Comparison of ENCODE assay signal across 21 mouse cellular contexts in genomic region chr8:122010638-122011037, GRCm38 (mm10).
DNase-seq lines count a peak whose midpoint lies in the region; ATAC-seq and TF ChIP-seq lines count a peak whose summit lies in the region.
"Had no signal": no experiment of that assay in that cellular context is flagged by ENCODE, and none has a peak within 500 bp of the region (broad histone marks: within the 10 kb centered on the region; RNA-seq: fewer than 3 reads in every experiment).

No protein-coding gene starts in this region.

- H3K4me2 ChIP-seq in limb, embryonic 12.5 days = no peak overlapping the region
- H3K4me2 ChIP-seq: forebrain, embryonic 15.5 days; heart, embryonic 15.5 days; hindbrain, embryonic 13.5 days had no signal

- peaks cover 57% of the 10 kb centered on the region for H3K36me3 ChIP-seq in heart, embryonic 10.5 days
- H3K36me3 ChIP-seq in limb, embryonic 12.5 days = peaks cover 75% of the 10 kb centered on the region
- peaks cover 82% of the 10 kb centered on the region for H3K36me3 ChIP-seq in limb, embryonic 10.5 days
- H3K36me3 ChIP-seq in C2C12 (ENCODE audit: control insufficient read depth, insufficient read depth) = peaks cover 23% of the 10 kb centered on the region

- WGBS in heart, embryonic 10.5 days = 68% methylated on average over 5 of the region's 5 CpGs
- WGBS in limb, embryonic 12.5 days = 88% methylated on average over 5 of the region's 5 CpGs
- 91% methylated on average over 5 of the region's 5 CpGs for WGBS in limb, embryonic 10.5 days

- no peaks in the 10 kb centered on the region for H3K27me3 ChIP-seq in heart, embryonic 10.5 days (ENCODE audit: insufficient read depth, poor library complexity, severe bottlenecking)
- H3K27me3 ChIP-seq in limb, embryonic 12.5 days = no peaks in the 10 kb centered on the region
- H3K27me3 ChIP-seq in limb, embryonic 10.5 days (ENCODE audit: low read depth, poor library complexity, severe bottlenecking) = no peaks in the 10 kb centered on the region
- no peaks in the 10 kb centered on the region for H3K27me3 ChIP-seq in C2C12 (ENCODE audit: control insufficient read depth, insufficient read depth, insufficient read length)
- H3K27me3 ChIP-seq: forebrain, embryonic 15.5 days; heart, embryonic 15.5 days; hindbrain, embryonic 13.5 days had no signal

- no peaks in the 10 kb centered on the region for H3K79me3 ChIP-seq in C2C12 (ENCODE audit: low read depth)

- peaks cover 64% of the 10 kb centered on the region for H3K4me1 ChIP-seq in heart, embryonic 10.5 days
- H3K4me1 ChIP-seq in limb, embryonic 12.5 days (replicated peaks) = peaks cover 11% of the 10 kb centered on the region; the same call in 1 of the 2 replicates
- H3K4me1 ChIP-seq in limb, embryonic 10.5 days = peaks cover 6% of the 10 kb centered on the region
- H3K4me1 ChIP-seq in embryonic fibroblast, embryonic 13.5 days (ENCODE audit: control insufficient read depth, insufficient read depth, low read length) = peaks cover 13% of the 10 kb centered on the region

- peak overlapping the region; percentile 63 for H3K27ac ChIP-seq in heart, embryonic 10.5 days
- H3K27ac ChIP-seq in limb, embryonic 12.5 days = no peak overlapping the region
- H3K27ac ChIP-seq in limb, embryonic 10.5 days = no peak overlapping the region
- H3K27ac ChIP-seq in embryonic fibroblast, embryonic 13.5 days (ENCODE audit: insufficient read depth, low read length) = 0 out of 2 replicates have a peak overlapping the region, but pooled peaks have one; percentile 12
- H3K27ac ChIP-seq: embryonic facial prominence, embryonic 10.5 days; forebrain, embryonic 15.5 days; heart, adult 2 months; heart, embryonic 15.5 days; hindbrain, embryonic 13.5 days; hindbrain, postnatal 0 days had no signal

- TF ChIP-seq POLR2A in embryonic fibroblast, embryonic 13.5 days (IDR thresholded peaks at IDR 0.05; ENCODE audit: low read depth, low read length) = no peak

- no peak for ATAC-seq in limb, embryonic 12.5 days (ENCODE audit: insufficient number of reproducible peaks, insufficient read depth, low FRiP score, low TSS enrichment, low read depth)
- ATAC-seq: activated CD4-positive, CD25-positive, alpha-beta regulatory T cell, adult 4 months; forebrain, embryonic 15.5 days; hindbrain, postnatal 0 days had no signal

- TF ChIP-seq CTCF in C2C12 (IDR thresholded peaks at IDR 0.05; ENCODE audit: control insufficient read depth, insufficient read depth, insufficient read length) = no peak
- no peak for TF ChIP-seq CTCF in embryonic fibroblast, embryonic 13.5 days (IDR thresholded peaks at IDR 0.05; ENCODE audit: borderline replicate concordance, insufficient read depth, low read length)

- no peak overlapping the region for H3K4me3 ChIP-seq in heart, embryonic 10.5 days
- no peak overlapping the region for H3K4me3 ChIP-seq in limb, embryonic 12.5 days (replicated peaks)
- no peak overlapping the region for H3K4me3 ChIP-seq in limb, embryonic 10.5 days
- H3K4me3 ChIP-seq in C2C12 (ENCODE audit: insufficient read depth, poor library complexity, severe bottlenecking) = no peak overlapping the region
- H3K4me3 ChIP-seq in embryonic fibroblast, embryonic 13.5 days (ENCODE audit: insufficient read depth, low read length) = no peak overlapping the region
- H3K4me3 ChIP-seq: embryonic facial prominence, embryonic 10.5 days; erythroblast, embryonic 14.5 days; forebrain, embryonic 15.5 days; heart, adult 2 months; heart, embryonic 15.5 days; hindbrain, embryonic 13.5 days had no signal

- 0 out of 2 replicates have a peak overlapping the region, but pooled peaks have one; percentile 23 for H3K9ac ChIP-seq in limb, embryonic 12.5 days (replicated peaks)
- H3K9ac ChIP-seq: forebrain, embryonic 15.5 days; hindbrain, embryonic 13.5 days had no signal

- no peaks in the 10 kb centered on the region for H3K9me3 ChIP-seq in heart, embryonic 10.5 days
- no peaks in the 10 kb centered on the region for H3K9me3 ChIP-seq in limb, embryonic 12.5 days
- no peaks in the 10 kb centered on the region for H3K9me3 ChIP-seq in limb, embryonic 10.5 days (replicated peaks)
- H3K9me3 ChIP-seq: embryonic facial prominence, embryonic 10.5 days; forebrain, embryonic 15.5 days; heart, embryonic 15.5 days; hindbrain, embryonic 13.5 days had no signal

- no peaks in the 10 kb centered on the region for H3K79me2 ChIP-seq in C2C12 (ENCODE audit: control insufficient read depth, insufficient read depth)

- no peak for DNase-seq in heart, embryonic 10.5 days (ENCODE audit: low spot score)
- DNase-seq in heart, adult 8-10 months (ENCODE audit: low spot score) = no peak
- DNase-seq in limb, embryonic 10.5 days (ENCODE audit: low spot score) = no peak
- no peak for DNase-seq in kidney, adult 9 months
- no peak for DNase-seq in embryo, embryonic 9.5 days (ENCODE audit: extremely low spot score)
- DNase-seq: adrenal gland, postnatal 14 days; cerebellum, adult 11-12 months; cerebellum, adult 9-10 months; gastrocnemius, postnatal 14 days; heart, adult 2 months; heart, postnatal 14 days had no signal

- H3ac ChIP-seq in C2C12 (ENCODE audit: control insufficient read depth, insufficient read length, low read depth) = no peak overlapping the region

TF ChIP-seq in C2C12, 6 proteins besides CTCF, POLR2A, EP300 and RAD21:
- TF ChIP-seq MYOG (IDR thresholded peaks at IDR 0.05; ENCODE audit: control insufficient read depth, extremely low read depth, insufficient read length) = no peak
- no peak for TF ChIP-seq CEBPB (IDR thresholded peaks at IDR 0.05; ENCODE audit: low read depth)
- TF ChIP-seq MAX (IDR thresholded peaks at IDR 0.05) = no peak
- no peak for TF ChIP-seq USF1 (IDR thresholded peaks at IDR 0.05; ENCODE audit: low read depth)
- TF ChIP-seq MYOD1 (IDR thresholded peaks at IDR 0.05; ENCODE audit: control insufficient read depth, insufficient read length, low read depth) = no peak
- TF ChIP-seq FOSL1 (IDR thresholded peaks at IDR 0.05; ENCODE audit: insufficient read depth, low read length, poor library complexity, severe bottlenecking) = peak; percentile 29

Comparison
In these comparisons a context has a peak if more than half of its experiments do, and no peak if none do; other contexts are left out.
1. H3K27ac ChIP-seq: peak in heart, embryonic 10.5 days (single experiment) and embryonic fibroblast, embryonic 13.5 days (single experiment); none in limb, embryonic 12.5 days (single experiment) and limb, embryonic 10.5 days (single experiment).